Comparison of ENCODE assay signal across 9 mouse cellular contexts in genomic region chr1:90927929-90928574, GRCm38 (mm10). TPM values are rescaled to one million over a fixed set of nuclear protein-coding genes. Genes with fewer than 3 reads are reported as not detected.
DNase-seq lines count a peak whose midpoint lies in the region; ATAC-seq and TF ChIP-seq lines count a peak whose summit lies in the region.
"Had no signal": no experiment of that assay in that cellular context is flagged by ENCODE, and none has a peak within 500 bp of the region (broad histone marks: within the 10 kb centered on the region; RNA-seq: fewer than 3 reads in every experiment).

No protein-coding gene starts in this region.

- no peak for DNase-seq in testis, postnatal 10 days (ENCODE audit: low spot score)
- peak; percentile 11 for DNase-seq in forebrain, embryonic 14.5 days (ENCODE audit: low spot score)
- no peak for DNase-seq in liver, embryonic 14.5 days (ENCODE audit: low read depth in 3 of 3, low spot score in 3 of 3)
- no peak for DNase-seq in right cerebral cortex, postnatal 4 days
- no peak for DNase-seq in cerebellum, postnatal 14 days

- TF ChIP-seq CTCF in testis, adult 2 months (IDR thresholded peaks at IDR 0.05; ENCODE audit: control insufficient read depth, insufficient read depth, insufficient replicate concordance, low read depth, low read length) = no peak
- TF ChIP-seq CTCF in liver, embryonic 14.5 days (IDR thresholded peaks at IDR 0.05; ENCODE audit: low read depth) = no peak

- ATAC-seq in forebrain, embryonic 14.5 days = peak; percentile 34
- no peak for ATAC-seq in liver, embryonic 14.5 days (ENCODE audit: insufficient read depth)
- ATAC-seq in stomach, embryonic 16.5 days (ENCODE audit: insufficient read depth, low FRiP score) = peak; percentile 22; the same call in 1 of the 2 replicates
- ATAC-seq in megakaryocyte progenitor cell, adult 5-6 weeks (replicated peaks; ENCODE audit: poor library complexity) = no peak

- H3K27ac ChIP-seq in testis, adult 2 months (ENCODE audit: control insufficient read depth, insufficient read depth, low read depth, low read length) = no peak overlapping the region
- H3K27ac ChIP-seq in forebrain, embryonic 14.5 days (ENCODE audit: low read depth, low read length) = no peak overlapping the region
- no peak overlapping the region for H3K27ac ChIP-seq in liver, embryonic 14.5 days
- peak overlapping the region; percentile 83 for H3K27ac ChIP-seq in stomach, embryonic 16.5 days (ENCODE audit: low read length)

- H3K36me3 ChIP-seq in testis, adult 2 months (ENCODE audit: control insufficient read depth, insufficient read depth, low read length) = no peaks in the 10 kb centered on the region
- H3K36me3 ChIP-seq in forebrain, embryonic 14.5 days (ENCODE audit: control insufficient read depth, insufficient read depth, low read length) = no peaks in the 10 kb centered on the region
- no peaks in the 10 kb centered on the region for H3K36me3 ChIP-seq in liver, embryonic 14.5 days (replicated peaks; ENCODE audit: control insufficient read depth, insufficient read depth, low read depth)
- no peaks in the 10 kb centered on the region for H3K36me3 ChIP-seq in stomach, embryonic 16.5 days (ENCODE audit: control insufficient read depth, insufficient read depth, low read length)

- peak overlapping the region; percentile 42 for H3K4me2 ChIP-seq in forebrain, embryonic 14.5 days (ENCODE audit: low read length)
- 0 out of 2 replicates have a peak overlapping the region, but pooled peaks have one; percentile 20 for H3K4me2 ChIP-seq in liver, embryonic 14.5 days (ENCODE audit: low read depth)
- peak overlapping the region; percentile 77 for H3K4me2 ChIP-seq in stomach, embryonic 16.5 days (ENCODE audit: low read depth, low read length)

- H3K27me3 ChIP-seq in testis, adult 2 months (ENCODE audit: control insufficient read depth, insufficient read depth, low read length) = no peaks in the 10 kb centered on the region
- H3K27me3 ChIP-seq in forebrain, embryonic 14.5 days (replicated peaks; ENCODE audit: control insufficient read depth, insufficient read depth, low read length) = 0 out of 2 replicates have a peak, but pooled peaks cover 6% of the 10 kb centered on the region
- H3K27me3 ChIP-seq in liver, embryonic 14.5 days (ENCODE audit: control insufficient read depth, insufficient read depth, low read length) = peaks cover 5% of the 10 kb centered on the region; the same call in 1 of the 2 replicates
- no peaks in the 10 kb centered on the region for H3K27me3 ChIP-seq in stomach, embryonic 16.5 days (ENCODE audit: control insufficient read depth, insufficient read depth, low read length)

- TF ChIP-seq POLR2A in testis, adult 2 months (IDR thresholded peaks at IDR 0.05; ENCODE audit: control insufficient read depth, low read depth, low read length) = no peak

- no peaks in the 10 kb centered on the region for H3K9me3 ChIP-seq in forebrain, embryonic 14.5 days (replicated peaks; ENCODE audit: control insufficient read depth, low read length)
- no peaks in the 10 kb centered on the region for H3K9me3 ChIP-seq in liver, embryonic 14.5 days (ENCODE audit: control insufficient read depth, low read length)
- no peaks in the 10 kb centered on the region for H3K9me3 ChIP-seq in stomach, embryonic 16.5 days (replicated peaks; ENCODE audit: control insufficient read depth, low read length)

- no peak for TF ChIP-seq EP300 in liver, embryonic 14.5 days (IDR thresholded peaks at IDR 0.05; ENCODE audit: low read depth)

- peak overlapping the region; percentile 11 for H3K4me3 ChIP-seq in testis, adult 2 months (ENCODE audit: control insufficient read depth, low read depth, low read length)
- H3K4me3 ChIP-seq in forebrain, embryonic 14.5 days (ENCODE audit: low read depth, low read length) = no peak overlapping the region
- H3K4me3 ChIP-seq in liver, embryonic 14.5 days (ENCODE audit: insufficient read depth in 1 of 2, low read depth in 2 of 2, low read length in 2 of 2) = no peak overlapping the region
- peak overlapping the region; percentile 37 for H3K4me3 ChIP-seq in stomach, embryonic 16.5 days (replicated peaks; ENCODE audit: low read length)

- under 1% methylated on average over 23 of the region's 23 CpGs for WGBS in forebrain, embryonic 14.5 days
- WGBS in liver, embryonic 14.5 days (ENCODE audit: insufficient replicate concordance) = 2% methylated on average over 23 of the region's 23 CpGs
- WGBS in stomach, embryonic 16.5 days = 3% methylated on average over 23 of the region's 23 CpGs

- H3K9ac ChIP-seq in forebrain, embryonic 14.5 days (ENCODE audit: low read length) = peak overlapping the region; percentile 45; the same call in 1 of the 2 replicates
- no peak overlapping the region for H3K9ac ChIP-seq in liver, embryonic 14.5 days (replicated peaks)
- H3K9ac ChIP-seq in stomach, embryonic 16.5 days (ENCODE audit: low read length) = peak overlapping the region; percentile 63

- H3K4me1 ChIP-seq in testis, adult 2 months (ENCODE audit: control insufficient read depth, insufficient read depth, low read length) = peaks cover 5% of the 10 kb centered on the region
- H3K4me1 ChIP-seq in forebrain, embryonic 14.5 days (ENCODE audit: control insufficient read depth, insufficient read depth, low read length) = peaks cover 3% of the 10 kb centered on the region; the same call in 1 of the 2 replicates
- H3K4me1 ChIP-seq in liver, embryonic 14.5 days (replicated peaks; ENCODE audit: control insufficient read depth in 2 of 2, insufficient read depth in 2 of 2, low read length in 1 of 2) = no peaks in the 10 kb centered on the region
- peaks cover 16% of the 10 kb centered on the region; the same call in 1 of the 2 replicates for H3K4me1 ChIP-seq in stomach, embryonic 16.5 days (ENCODE audit: control insufficient read depth, insufficient read depth, low read length)

RNA-seq across cellular contexts. Expression of gene Mlph, which starts 13.2 kb away (rescaled TPM):
- polyA plus RNA-seq in testis, adult 2 months (2012; rRNA removed) = 0.44 and 1.4 TPM in 2 replicates
- 0.05 and 0.38 TPM in 2 replicates for polyA plus RNA-seq in forebrain, embryonic 14.5 days (2014; fragmentation: Nextera tagmentation; extraction: Ambion mirVana)
- polyA plus RNA-seq in liver, embryonic 14.5 days (2012; rRNA removed) = 0.01 TPM in 1 of 2 replicates, not detected in the other
- not detected in 2 replicates for polyA plus RNA-seq in liver, embryonic 14.5 days (2014; fragmentation: Nextera tagmentation; extraction: Ambion mirVana)
- 4.4 and 9.0 TPM in 2 replicates for polyA plus RNA-seq in stomach, embryonic 16.5 days (2015; fragmentation: Nextera tagmentation; extraction: Ambion mirVana)
- 0.07 and 1.0 TPM in 2 replicates for total RNA-seq in megakaryocyte progenitor cell, adult 5-6 weeks (2015)
- total RNA-seq in megakaryocyte progenitor cell, adult 5-6 weeks (2017) = 0.27 and 0.42 TPM in 2 replicates

RNA-seq across cellular contexts. Expression of gene Prlh, which starts 24.9 kb away (rescaled TPM):
- not detected in 2 replicates for polyA plus RNA-seq in testis, adult 2 months (2012; rRNA removed)
- not detected in 2 replicates for polyA plus RNA-seq in forebrain, embryonic 14.5 days (2014; fragmentation: Nextera tagmentation; extraction: Ambion mirVana)
- not detected in 2 replicates for polyA plus RNA-seq in liver, embryonic 14.5 days (2012; rRNA removed)
- not detected in 2 replicates for polyA plus RNA-seq in liver, embryonic 14.5 days (2014; fragmentation: Nextera tagmentation; extraction: Ambion mirVana)
- not detected in 2 replicates for polyA plus RNA-seq in stomach, embryonic 16.5 days (2015; fragmentation: Nextera tagmentation; extraction: Ambion mirVana)
- total RNA-seq in megakaryocyte progenitor cell, adult 5-6 weeks (2015) = not detected in 2 replicates
- not detected in 2 replicates for total RNA-seq in megakaryocyte progenitor cell, adult 5-6 weeks (2017)
- polyA plus RNA-seq: gonadal fat pad, adult 2 months had no signal

RNA-seq across cellular contexts. Expression of gene Rab17, which starts 41.4 kb away (rescaled TPM):
- 0.12 and 1.2 TPM in 2 replicates for polyA plus RNA-seq in testis, adult 2 months (2012; rRNA removed)
- 0.11 and 0.36 TPM in 2 replicates for polyA plus RNA-seq in forebrain, embryonic 14.5 days (2014; fragmentation: Nextera tagmentation; extraction: Ambion mirVana)
- 1.4 and 1.8 TPM in 2 replicates for polyA plus RNA-seq in liver, embryonic 14.5 days (2012; rRNA removed)
- 3.9 and 4.2 TPM in 2 replicates for polyA plus RNA-seq in liver, embryonic 14.5 days (2014; fragmentation: Nextera tagmentation; extraction: Ambion mirVana)
- polyA plus RNA-seq in stomach, embryonic 16.5 days (2015; fragmentation: Nextera tagmentation; extraction: Ambion mirVana) = 10.0 and 12.1 TPM in 2 replicates
- total RNA-seq in megakaryocyte progenitor cell, adult 5-6 weeks (2015) = 0.69 and 1.0 TPM in 2 replicates
- total RNA-seq in megakaryocyte progenitor cell, adult 5-6 weeks (2017) = 2.3 and 3.0 TPM in 2 replicates

Comparison
In these comparisons a context has a peak if more than half of its experiments do, and no peak if none do; other contexts are left out.
1. H3K4me3 ChIP-seq: peak in testis, adult 2 months (single experiment) and stomach, embryonic 16.5 days (single experiment); none in forebrain, embryonic 14.5 days (single experiment) and liver, embryonic 14.5 days (0 of 2).
2. ATAC-seq: peak in forebrain, embryonic 14.5 days (single experiment) and stomach, embryonic 16.5 days (single experiment); none in liver, embryonic 14.5 days (single experiment) and megakaryocyte progenitor cell, adult 5-6 weeks (single experiment).
3. H3K4me2 ChIP-seq: peak in every context shown above with its lines; median percentile 77 in stomach, embryonic 16.5 days; 42 in forebrain, embryonic 14.5 days; 20 in liver, embryonic 14.5 days.